Mouse (Mus musculus): ENCODE measurements around the gene Tbl3. TPM values are rescaled to one million over a fixed set of nuclear protein-coding genes. Genes with fewer than 3 reads are reported as not detected.
A peak's percentile ranks its signal among the peaks of the same experiment; 100 is the strongest.
"Not testable (repeated sequence)": the region's sequence is repeated elsewhere in the genome, so short reads cannot be mapped to it uniquely, and the experiment has no call there.

The Tbl3 gene
- polyA plus RNA-seq, 1 experiment from 2014 or later = 79.5 TPM

- ATAC-seq (replicated peaks) = no peak
- no peaks in the 10 kb centered on the region for H3K9me3 ChIP-seq
- no peak overlapping the region for H3K27ac ChIP-seq (replicated peaks)
- H3K4me2 ChIP-seq (replicated peaks) = peak overlapping the region; percentile 55
- H3K27me3 ChIP-seq = peaks cover 13% of the 10 kb centered on the region
- H3K4me1 ChIP-seq = peaks cover 31% of the 10 kb centered on the region
- WGBS = 18% methylated on average over 23 of the region's 23 CpGs
- peaks cover 7% of the 10 kb centered on the region for H3K36me3 ChIP-seq
- H3K4me3 ChIP-seq = peak overlapping the region; percentile 96
- peak overlapping the region; percentile 23; the same call in 1 of the 2 replicates for H3K9ac ChIP-seq (replicated peaks)
Measured at GRCm38 (mm10) chr17:24687599-24687998, 19.9 kb downstream of the Tbl3 start.

GRCm38 (mm10) chr17:24687146-24687595, 20.3 kb downstream of the Tbl3 start:
- Histone ChIP-seq H3K4me2 (replicated peaks) (peak overlapping the region; percentile 55), H3K27ac (replicated peaks) (no peak overlapping the region), H3K9me3 (no peaks in the 10 kb centered on the region), H3K4me1 (peaks cover 31% of the 10 kb centered on the region), H3K36me3 (peaks cover 5% of the 10 kb centered on the region; the same call in 1 of the 2 replicates), H3K4me3 (peak overlapping the region; percentile 96), H3K9ac (replicated peaks) (peak overlapping the region; percentile 23; the same call in 1 of the 2 replicates), H3K27me3 (peaks cover 13% of the 10 kb centered on the region)
- WGBS = 2% methylated on average over 25 of the region's 25 CpGs
- no peak for ATAC-seq (replicated peaks)

- WGBS = 36% methylated on average over 16 of the region's 16 CpGs
- peaks cover 31% of the 10 kb centered on the region for H3K4me1 ChIP-seq
- peaks cover 13% of the 10 kb centered on the region for H3K27me3 ChIP-seq
- no peak overlapping the region for H3K27ac ChIP-seq (replicated peaks)
- no peak overlapping the region for H3K9ac ChIP-seq (replicated peaks)
- 0 out of 2 replicates have a peak overlapping the region, but pooled peaks have one; percentile 3 for H3K4me3 ChIP-seq
- H3K4me2 ChIP-seq (replicated peaks) = no peak overlapping the region; the same call in 1 of the 2 replicates
- no peaks in the 10 kb centered on the region for H3K9me3 ChIP-seq
- peaks cover 6% of the 10 kb centered on the region for H3K36me3 ChIP-seq
- no peak for ATAC-seq (replicated peaks)
Measured at GRCm38 (mm10) chr17:24686514-24686913, 20.9 kb downstream of the Tbl3 start.

- WGBS = 91% methylated on average over 24 of the region's 24 CpGs
- Histone ChIP-seq H3K27me3 (no peaks in the 10 kb centered on the region), H3K4me2 (replicated peaks) (no peak overlapping the region), H3K27ac (replicated peaks) (no peak overlapping the region), H3K36me3 (peaks cover 54% of the 10 kb centered on the region), H3K4me1 (peaks cover 3% of the 10 kb centered on the region), H3K9ac (replicated peaks) (no peak overlapping the region), H3K9me3 (no peaks in the 10 kb centered on the region), H3K4me3 (no peak overlapping the region)
- no peak for ATAC-seq (replicated peaks)
Measured at GRCm38 (mm10) chr17:24677500-24678080, 29.9 kb downstream of the Tbl3 start.

GRCm38 (mm10) chr17:24676877-24677276, 30.6 kb downstream of the Tbl3 start:
- no peaks in the 10 kb centered on the region for H3K9me3 ChIP-seq
- no peak overlapping the region for H3K9ac ChIP-seq (replicated peaks)
- peaks cover 49% of the 10 kb centered on the region for H3K36me3 ChIP-seq
- H3K4me1 ChIP-seq = peaks cover 8% of the 10 kb centered on the region
- H3K27ac ChIP-seq (replicated peaks) = no peak overlapping the region
- no peak overlapping the region for H3K4me3 ChIP-seq
- WGBS = 95% methylated on average over 5 of the region's 5 CpGs
- no peak overlapping the region for H3K4me2 ChIP-seq (replicated peaks)
- no peaks in the 10 kb centered on the region for H3K27me3 ChIP-seq
- ATAC-seq (replicated peaks) = no peak

- Histone ChIP-seq H3K9ac (replicated peaks) (no peak overlapping the region), H3K4me1 (peaks cover 15% of the 10 kb centered on the region), H3K9me3 (no peaks in the 10 kb centered on the region), H3K4me3 (no peak overlapping the region), H3K36me3 (peaks cover 45% of the 10 kb centered on the region), H3K27ac (replicated peaks) (no peak overlapping the region), H3K4me2 (replicated peaks) (no peak overlapping the region), H3K27me3 (no peaks in the 10 kb centered on the region)
- WGBS = 48% methylated on average over 2 of the region's 2 CpGs
- 0 out of 2 replicates have a peak, but pooled peaks have one; percentile 23 for ATAC-seq (replicated peaks)
Measured at GRCm38 (mm10) chr17:24676187-24676586, 31.3 kb downstream of the Tbl3 start.

GRCm38 (mm10) chr17:24674277-24674676, 33.2 kb downstream of the Tbl3 start:
- WGBS = 76% methylated on average over 7 of the region's 7 CpGs
- no peak overlapping the region for H3K4me2 ChIP-seq (replicated peaks)
- 0 out of 2 replicates have a peak overlapping the region, but pooled peaks have one; percentile 9 for H3K9ac ChIP-seq (replicated peaks)
- H3K27me3 ChIP-seq = no peaks in the 10 kb centered on the region
- no peak for ATAC-seq (replicated peaks)
- peaks cover 28% of the 10 kb centered on the region for H3K4me1 ChIP-seq
- no peak overlapping the region for H3K4me3 ChIP-seq
- H3K36me3 ChIP-seq = peaks cover 27% of the 10 kb centered on the region
- H3K27ac ChIP-seq (replicated peaks) = no peak overlapping the region
- H3K9me3 ChIP-seq = no peaks in the 10 kb centered on the region

- 38% methylated on average over 5 of the region's 5 CpGs for WGBS
- no peak overlapping the region for H3K9ac ChIP-seq (replicated peaks)
Measured at GRCm38 (mm10) chr17:24672141-24672540, 35.3 kb downstream of the Tbl3 start.

GRCm38 (mm10) chr17:24671346-24671745, 36.1 kb downstream of the Tbl3 start:
- H3K4me3 ChIP-seq = peak overlapping the region; percentile 92
- no peak overlapping the region for H3K9ac ChIP-seq (replicated peaks)

More at GRCm38 (mm10) chr17:24672141-24672540, 35.3 kb downstream of the Tbl3 start:
- Histone ChIP-seq H3K4me3 (no peak overlapping the region), H3K4me2 (replicated peaks) (no peak overlapping the region), H3K27me3 (no peaks in the 10 kb centered on the region), H3K9me3 (no peaks in the 10 kb centered on the region), H3K36me3 (peaks cover 7% of the 10 kb centered on the region; the same call in 1 of the 2 replicates), H3K27ac (replicated peaks) (no peak overlapping the region), H3K4me1 (peaks cover 34% of the 10 kb centered on the region)
- ATAC-seq (replicated peaks) = no peak

GRCm38 (mm10) chr17:24670246-24670844, 37.1 kb downstream of the Tbl3 start:
- Histone ChIP-seq H3K9me3 (no peaks in the 10 kb centered on the region), H3K36me3 (no peaks in the 10 kb centered on the region), H3K4me3 (peak overlapping the region; percentile 92), H3K27me3 (no peaks in the 10 kb centered on the region), H3K4me2 (replicated peaks) (peak overlapping the region; percentile 73), H3K27ac (replicated peaks) (peak overlapping the region; percentile 84; the same call in 1 of the 2 replicates), H3K9ac (replicated peaks) (peak overlapping the region; percentile 98), H3K4me1 (peaks cover 34% of the 10 kb centered on the region)
- no peak for ATAC-seq (replicated peaks)
- 13% methylated on average over 8 of the region's 8 CpGs for WGBS

More at GRCm38 (mm10) chr17:24671346-24671745, 36.1 kb downstream of the Tbl3 start:
- WGBS = 70% methylated on average over 5 of the region's 5 CpGs
- H3K9me3 ChIP-seq = no peaks in the 10 kb centered on the region
- H3K27ac ChIP-seq (replicated peaks) = no peak overlapping the region
- ATAC-seq (replicated peaks) = no peak
- peaks cover 34% of the 10 kb centered on the region for H3K4me1 ChIP-seq
- H3K4me2 ChIP-seq (replicated peaks) = peak overlapping the region; percentile 73
- no peaks in the 10 kb centered on the region for H3K36me3 ChIP-seq
- H3K27me3 ChIP-seq = no peaks in the 10 kb centered on the region

GRCm38 (mm10) chr17:24669545-24670245, 37.8 kb downstream of the Tbl3 start, which contains the start of gene Zfp598:
Gene Zfp598, plus strand, starts transcription at chr17:24669687.
- Histone ChIP-seq H3K27ac (replicated peaks) (peak within 1 kb of the TSS; percentile 84), H3K9me3 (no peaks in the 10 kb centered on the region), H3K4me1 (peaks cover 34% of the 10 kb centered on the region), H3K9ac (replicated peaks) (peak within 1 kb of the TSS; percentile 98), H3K4me2 (replicated peaks) (peak within 1 kb of the TSS; percentile 73), H3K27me3 (no peaks in the 10 kb centered on the region), H3K36me3 (no peaks in the 10 kb centered on the region), H3K4me3 (peak within 1 kb of the TSS; percentile 92)
- peak; percentile 99 for ATAC-seq (replicated peaks)
- under 1% methylated on average over 69 of the region's 80 CpGs for WGBS

GRCm38 (mm10) chr17:24669214-24669544, 38.3 kb downstream of the Tbl3 start:
- peak; percentile 47 for ATAC-seq (replicated peaks)
- Histone ChIP-seq H3K27ac (replicated peaks) (peak overlapping the region; percentile 84), H3K4me1 (peaks cover 31% of the 10 kb centered on the region), H3K4me3 (peak overlapping the region; percentile 92), H3K4me2 (replicated peaks) (peak overlapping the region; percentile 73), H3K9ac (replicated peaks) (peak overlapping the region; percentile 98)
- not testable (repeated sequence) for H3K36me3 ChIP-seq, H3K9me3 ChIP-seq, H3K27me3 ChIP-seq
- 11% methylated on average over 15 of the region's 15 CpGs for WGBS
